Mouse (Mus musculus) C2C12 (cell line): ENCODE measurements around the gene Aff3.

Experiments
- CEBPB ChIP-seq: IDR thresholded peaks from one replicate; pipeline ENCODE4 v1.6.1; 2011; ENCODE audit warnings: low read depth, mild to moderate bottlenecking, control low read depth, moderate library complexity
- CTCF ChIP-seq: IDR thresholded peaks from one replicate; pipeline ENCODE4 v1.5.1; 2011; ENCODE audit not compliant: control insufficient read depth, insufficient read depth, insufficient read length
- FOSL1 ChIP-seq: IDR thresholded peaks from one replicate; pipeline ENCODE4 v1.8.0; 2011; ENCODE audit warnings: mild to moderate bottlenecking, low read length; ENCODE audit not compliant: poor library complexity, insufficient read depth, severe bottlenecking
- MAX ChIP-seq: IDR thresholded peaks from one replicate; pipeline ENCODE4 v1.6.1; 2011; ENCODE audit warnings: mild to moderate bottlenecking, control low read depth
- MYOD1 ChIP-seq: IDR thresholded peaks from one replicate; pipeline ENCODE4 v1.6.1; 2011; ENCODE audit warnings: low read depth; ENCODE audit not compliant: control insufficient read depth, insufficient read length
- MYOG ChIP-seq: IDR thresholded peaks from one replicate; pipeline ENCODE4 v1.6.1; 2011; ENCODE audit not compliant: control insufficient read depth, insufficient read length; ENCODE audit errors: extremely low read depth
- USF1 ChIP-seq: IDR thresholded peaks from one replicate; pipeline ENCODE4 v1.6.1; 2011; ENCODE audit warnings: low read depth, mild to moderate bottlenecking, control low read depth, moderate library complexity

- TF ChIP-seq CTCF (no peak), MAX (no peak), FOSL1 (no peak), MYOD1 (no peak), CEBPB (no peak), USF1 (no peak), MYOG (no peak)
Observed at GRCm38 (mm10) chr1:38230041-38230440, 434.7 kb downstream of the Aff3 start.
